Mouse (Mus musculus) kidney, postnatal 0 days (tissue): Measurements from ENCODE around the gene 2700081O15Rik. TPM values are rescaled to one million over a fixed set of nuclear protein-coding genes. Genes with fewer than 3 reads are reported as not detected.

Source experiments
- ATAC-seq: fragments of 200-750 bp; cut with Nextera tagmentation; replicated peaks from 2 replicates; pipeline ENCODE4 v1.8.0; 2017; ENCODE audit warnings: low read depth, moderate number of reproducible peaks, moderate TSS enrichment, moderate library complexity; ENCODE audit not compliant: low FRiP score
- DNase-seq: peaks from one replicate; pipeline ENCODE4 v3.0.0-alpha.2; 2016; ENCODE audit warnings: low spot score
- H3K27ac ChIP-seq: fragments of 300-500 bp; sonication (generic); 2 replicates; pipeline ENCODE4 v1.5.1; 2014; ENCODE audit warnings: mild to moderate bottlenecking
- H3K27me3 ChIP-seq: fragments of 300-500 bp; sonication (generic); 2 replicates; pipeline ENCODE4 v1.6.1; 2014; ENCODE audit warnings: low read length, mixed read lengths; ENCODE audit not compliant: insufficient read depth
- H3K36me3 ChIP-seq: fragments of 300-500 bp; sonication (generic); 2 replicates; pipeline ENCODE4 v1.6.1; 2014; ENCODE audit warnings: low read length, mixed read lengths; ENCODE audit not compliant: insufficient read depth
- H3K4me1 ChIP-seq: fragments of 300-500 bp; sonication (generic); replicated peaks from 2 replicates; pipeline ENCODE4 v1.6.1; 2014; ENCODE audit warnings: antibody characterized with exemption, low read length, mixed read lengths; ENCODE audit not compliant: insufficient read depth
- H3K4me2 ChIP-seq: fragments of 300-500 bp; sonication (generic); 2 replicates; pipeline ENCODE4 v1.6.1; 2014; ENCODE audit warnings: mild to moderate bottlenecking, low read length, moderate library complexity, mixed read lengths
- H3K4me3 ChIP-seq: fragments of 300-500 bp; sonication (generic); replicated peaks from 2 replicates; pipeline ENCODE4 v1.5.1; 2014; ENCODE audit warnings: low read depth, low read length
- H3K9ac ChIP-seq: fragments of 300-500 bp; sonication (generic); 2 replicates; pipeline ENCODE4 v1.6.1; 2014; ENCODE audit warnings: low read depth, low read length
- H3K9me3 ChIP-seq: fragments of 300-500 bp; sonication (generic); replicated peaks from 2 replicates; pipeline ENCODE4 v1.6.1; 2016; ENCODE audit warnings: low read length, inconsistent platforms, mixed read lengths
- CTCF ChIP-seq: IDR thresholded peaks from 2 replicates; pipeline ENCODE4 v1.5.1; 2016; ENCODE audit warnings: antibody characterized with exemption, low read depth, mild to moderate bottlenecking, moderate library complexity
- WGBS: fragments of 180-500 bp; shearing (Covaris S2); extraction: QIAGEN DNeasy Blood & Tissue Kit; methylation state at CpG from one replicate; pipeline ENCODE4 v1.1.7; 2014; 5-methylcytosine and 5-hydroxymethylcytosine counted together
- polyA plus RNA-seq: library from polyadenylated mRNA; unstranded; fragments of >200 nt; fragmentation: Nextera tagmentation; extraction: Ambion mirVana; gene quantifications from 2 replicates; pipeline ENCODE4 v1.2.1, GENCODE M21; 2015

Gene 2700081O15Rik
- polyA plus RNA-seq, 1 experiment from 2014 or later: 5.2 TPM

GRCm38 (mm10) chr19:7438295-7438694 lies 20.9 kb downstream of the 2700081O15Rik start:
- no peak overlapping the region for H3K9ac ChIP-seq
- no peak overlapping the region for H3K4me3 ChIP-seq
- peaks cover 15% of the 10 kb centered on the region for H3K36me3 ChIP-seq
- TF ChIP-seq CTCF: no peak
- H3K4me2 ChIP-seq: no peak overlapping the region
- no peak overlapping the region for H3K27ac ChIP-seq
- H3K4me1 ChIP-seq: no peaks in the 10 kb centered on the region; the same call in 1 of the 2 replicates
- no peaks in the 10 kb centered on the region for H3K9me3 ChIP-seq
- ATAC-seq (no peak), DNase-seq (no peak)
- no peaks in the 10 kb centered on the region for H3K27me3 ChIP-seq

GRCm38 (mm10) chr19:7441493-7441892 lies 24.1 kb downstream of the 2700081O15Rik start:
- DNase-seq: peak; percentile 80
- Histone ChIP-seq H3K27ac (no peak overlapping the region), H3K9me3 (no peaks in the 10 kb centered on the region), H3K36me3 (no peaks in the 10 kb centered on the region), H3K4me3 (no peak overlapping the region), H3K4me2 (no peak overlapping the region), H3K27me3 (no peaks in the 10 kb centered on the region), H3K4me1 (no peaks in the 10 kb centered on the region; the same call in 1 of the 2 replicates), H3K9ac (no peak overlapping the region)
- WGBS: 52% methylated on average over 14 of the region's 14 CpGs
- ATAC-seq: no peak
- peak; percentile 73 for TF ChIP-seq CTCF

GRCm38 (mm10) chr19:7445105-7445504 lies 27.7 kb downstream of the 2700081O15Rik start:
- ATAC-seq (no peak), DNase-seq (no peak)
- Histone ChIP-seq H3K4me3 (no peak overlapping the region), H3K9ac (no peak overlapping the region), H3K4me2 (no peak overlapping the region), H3K9me3 (no peaks in the 10 kb centered on the region), H3K4me1 (no peaks in the 10 kb centered on the region), H3K36me3 (no peaks in the 10 kb centered on the region), H3K27me3 (no peaks in the 10 kb centered on the region), H3K27ac (no peak overlapping the region)
- TF ChIP-seq CTCF: no peak
- 85% methylated on average over 2 of the region's 2 CpGs for WGBS

- H3K27ac ChIP-seq: no peak overlapping the region
- no peaks in the 10 kb centered on the region for H3K36me3 ChIP-seq
- 83% methylated on average over 1 of the region's 1 CpGs for WGBS
- H3K9ac ChIP-seq: no peak overlapping the region
- H3K4me3 ChIP-seq: no peak overlapping the region
- ATAC-seq (no peak), DNase-seq (no peak)
- no peaks in the 10 kb centered on the region for H3K9me3 ChIP-seq
- TF ChIP-seq CTCF: no peak
- no peaks in the 10 kb centered on the region for H3K27me3 ChIP-seq
- H3K4me2 ChIP-seq: no peak overlapping the region
- no peaks in the 10 kb centered on the region for H3K4me1 ChIP-seq
These were observed 28.2 kb downstream of the 2700081O15Rik start for GRCm38 (mm10) chr19:7445596-7445995.

DNA sequence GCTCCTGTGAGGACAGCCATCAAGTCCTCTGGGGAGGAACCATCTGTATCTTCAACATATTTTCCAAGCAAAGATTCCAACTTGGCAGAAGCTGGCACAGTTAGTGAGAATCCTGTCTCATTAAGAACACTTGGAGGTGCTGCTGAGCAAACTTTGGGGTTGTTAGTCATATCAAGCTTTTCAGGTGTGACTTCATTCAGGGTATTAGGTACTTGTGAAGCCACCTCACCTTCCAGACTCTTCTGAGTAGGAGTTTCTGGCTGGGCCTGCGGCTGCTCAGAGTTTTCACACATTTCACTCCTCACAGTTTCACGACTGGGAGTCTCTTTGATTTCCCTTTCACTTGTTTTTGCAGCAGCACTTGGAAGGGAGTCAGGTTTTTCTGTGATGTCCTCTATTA lies 39.4 kb downstream of the 2700081O15Rik start:
- Histone ChIP-seq H3K27me3 (no peaks in the 10 kb centered on the region), H3K9me3 (no peaks in the 10 kb centered on the region), H3K4me1 (peaks cover 22% of the 10 kb centered on the region; the same call in 1 of the 2 replicates), H3K4me3 (no peak overlapping the region), H3K27ac (no peak overlapping the region), H3K4me2 (no peak overlapping the region), H3K9ac (no peak overlapping the region), H3K36me3 (no peaks in the 10 kb centered on the region)
- DNase-seq: no peak
- WGBS: 28% methylated on average over 2 of the region's 2 CpGs
- ATAC-seq: no peak
- TF ChIP-seq CTCF: peak; percentile 18; the same call in 1 of the 2 replicates

DNA sequence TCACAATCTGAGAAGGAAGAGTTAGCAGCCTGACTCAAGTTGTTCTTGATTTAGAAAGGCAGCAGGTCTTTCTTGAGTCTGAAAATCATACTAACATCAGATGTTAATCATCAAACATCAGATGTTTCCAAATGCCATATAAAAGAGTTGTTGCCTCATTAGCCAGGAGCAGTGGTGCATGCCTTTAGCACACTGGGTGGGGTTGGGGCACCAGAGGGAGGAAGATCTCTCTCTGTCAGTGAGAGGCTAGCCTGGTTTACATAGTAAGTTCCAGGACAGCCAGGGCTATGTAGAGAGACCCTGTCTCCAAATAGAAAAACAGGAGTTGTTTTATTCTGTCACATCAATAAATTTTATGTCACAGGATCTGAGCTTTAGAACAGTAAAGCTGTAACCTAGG lies 41.5 kb downstream of the 2700081O15Rik start:
- peaks cover 22% of the 10 kb centered on the region; the same call in 1 of the 2 replicates for H3K4me1 ChIP-seq
- H3K9me3 ChIP-seq: no peaks in the 10 kb centered on the region
- H3K27me3 ChIP-seq: no peaks in the 10 kb centered on the region
- H3K4me2 ChIP-seq: no peak overlapping the region
- H3K36me3 ChIP-seq: no peaks in the 10 kb centered on the region
- DNase-seq (peak; percentile 31), ATAC-seq (peak; percentile 57; the same call in 1 of the 2 replicates)
- peak overlapping the region; percentile 19; the same call in 1 of the 2 replicates for H3K27ac ChIP-seq
- no peak overlapping the region for H3K9ac ChIP-seq
- TF ChIP-seq CTCF: no peak
- H3K4me3 ChIP-seq: no peak overlapping the region

GRCm38 (mm10) chr19:7459370-7459769 lies 41.9 kb downstream of the 2700081O15Rik start:
- DNase-seq (no peak), ATAC-seq (no peak)
- 66% methylated on average over 2 of the region's 2 CpGs for WGBS
- Histone ChIP-seq H3K9me3 (no peaks in the 10 kb centered on the region), H3K4me3 (no peak overlapping the region), H3K27me3 (no peaks in the 10 kb centered on the region), H3K4me2 (no peak overlapping the region), H3K9ac (no peak overlapping the region), H3K27ac (no peak overlapping the region), H3K36me3 (no peaks in the 10 kb centered on the region), H3K4me1 (peaks cover 22% of the 10 kb centered on the region; the same call in 1 of the 2 replicates)
- no peak for TF ChIP-seq CTCF
